Mouse (Mus musculus) limb, embryonic 10.5 days (tissue): Measurements from ENCODE around the gene Hoxa10. TPM values are rescaled to one million over a fixed set of nuclear protein-coding genes. Genes with fewer than 3 reads are reported as not detected.

ENCODE experiments used
- DNase-seq: peaks from one replicate; pipeline ENCODE4 v3.0.0-alpha.2; 2017; ENCODE audit warnings: low spot score
- H3K27ac ChIP-seq: fragments of 300-500 bp; sonication (generic); 2 replicates; pipeline ENCODE4 v1.5.1; 2016; ENCODE audit warnings: mild to moderate bottlenecking
- H3K27me3 ChIP-seq: fragments of 300-500 bp; sonication (generic); 2 replicates; pipeline ENCODE4 v1.6.1; 2016; ENCODE audit warnings: low read depth, mild to moderate bottlenecking; ENCODE audit not compliant: poor library complexity, severe bottlenecking
- H3K36me3 ChIP-seq: fragments of 300-500 bp; sonication (generic); 2 replicates; pipeline ENCODE4 v1.6.1; 2016; ENCODE audit warnings: mild to moderate bottlenecking, moderate library complexity
- H3K4me1 ChIP-seq: fragments of 300-500 bp; sonication (generic); 2 replicates; pipeline ENCODE4 v1.6.1; 2016
- H3K4me3 ChIP-seq: fragments of 300-500 bp; sonication (generic); 2 replicates; pipeline ENCODE4 v1.5.1; 2016; ENCODE audit warnings: mild to moderate bottlenecking, moderate library complexity
- H3K9me3 ChIP-seq: fragments of 300-500 bp; sonication (generic); replicated peaks from 2 replicates; pipeline ENCODE4 v1.6.1; 2016; ENCODE audit warnings: mild to moderate bottlenecking
- WGBS: fragments of 180-500 bp; shearing (Covaris S2); methylation state at CpG from one replicate; pipeline ENCODE4 v1.1.7; 2016; 5-methylcytosine and 5-hydroxymethylcytosine counted together
- polyA plus RNA-seq: library from polyadenylated mRNA; unstranded; fragments of >200 nt; fragmentation: Nextera tagmentation; extraction: Ambion mirVana; gene quantifications from 2 replicates; pipeline ENCODE4 v1.2.1, GENCODE M21; 2016

Hoxa10 gene
- polyA plus RNA-seq, 1 experiment from 2014 or later = 195 TPM

DNA sequence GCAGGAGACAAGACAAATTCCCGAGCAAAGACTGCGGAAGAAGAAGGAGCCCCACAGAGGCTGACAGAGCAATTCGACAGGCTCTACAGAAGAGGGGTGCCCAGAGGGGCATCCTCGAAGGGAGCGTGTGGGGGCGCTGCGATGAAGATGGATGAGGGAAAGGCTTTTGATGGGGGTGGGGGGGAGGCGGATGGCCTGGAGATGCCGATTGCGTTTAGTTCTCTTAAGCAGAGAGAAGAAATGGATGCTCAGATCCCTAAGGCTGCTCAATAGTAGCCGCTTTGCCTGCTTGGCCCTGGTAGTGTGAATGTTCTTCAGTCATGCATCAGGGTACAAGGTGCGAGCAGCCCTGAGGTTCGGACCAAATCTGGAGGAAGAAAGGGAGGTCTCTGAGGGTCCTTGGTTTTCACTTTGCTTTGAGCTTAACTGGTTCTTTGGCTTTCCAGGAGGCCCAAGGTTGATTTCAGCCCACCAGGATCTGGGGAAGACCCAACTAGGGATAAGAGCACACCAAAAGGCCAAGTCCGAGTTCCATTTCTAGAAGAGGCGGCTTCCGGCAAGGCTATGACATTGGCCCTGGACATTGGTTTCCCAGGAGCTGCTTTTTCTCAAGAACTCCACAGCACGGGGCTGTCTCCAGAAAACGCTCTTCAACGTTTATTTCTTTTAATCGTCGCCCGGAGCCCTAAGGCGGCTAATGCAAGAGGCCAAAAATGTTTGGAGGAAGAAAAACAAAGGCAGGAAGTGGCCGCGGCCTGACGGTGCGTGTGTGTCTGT lies 8.2 kb upstream of the Hoxa10 start:
- 2% methylated on average over 27 of the region's 27 CpGs for WGBS
- peak overlapping the region; percentile 99 for H3K27ac ChIP-seq
- H3K4me3 ChIP-seq = peak overlapping the region; percentile 90
- H3K27me3 ChIP-seq = peaks cover 85% of the 10 kb centered on the region
- H3K9me3 ChIP-seq = no peaks in the 10 kb centered on the region
- peaks cover 78% of the 10 kb centered on the region for H3K4me1 ChIP-seq
- DNase-seq = peak; percentile 73
- H3K36me3 ChIP-seq = peaks cover 18% of the 10 kb centered on the region

DNA sequence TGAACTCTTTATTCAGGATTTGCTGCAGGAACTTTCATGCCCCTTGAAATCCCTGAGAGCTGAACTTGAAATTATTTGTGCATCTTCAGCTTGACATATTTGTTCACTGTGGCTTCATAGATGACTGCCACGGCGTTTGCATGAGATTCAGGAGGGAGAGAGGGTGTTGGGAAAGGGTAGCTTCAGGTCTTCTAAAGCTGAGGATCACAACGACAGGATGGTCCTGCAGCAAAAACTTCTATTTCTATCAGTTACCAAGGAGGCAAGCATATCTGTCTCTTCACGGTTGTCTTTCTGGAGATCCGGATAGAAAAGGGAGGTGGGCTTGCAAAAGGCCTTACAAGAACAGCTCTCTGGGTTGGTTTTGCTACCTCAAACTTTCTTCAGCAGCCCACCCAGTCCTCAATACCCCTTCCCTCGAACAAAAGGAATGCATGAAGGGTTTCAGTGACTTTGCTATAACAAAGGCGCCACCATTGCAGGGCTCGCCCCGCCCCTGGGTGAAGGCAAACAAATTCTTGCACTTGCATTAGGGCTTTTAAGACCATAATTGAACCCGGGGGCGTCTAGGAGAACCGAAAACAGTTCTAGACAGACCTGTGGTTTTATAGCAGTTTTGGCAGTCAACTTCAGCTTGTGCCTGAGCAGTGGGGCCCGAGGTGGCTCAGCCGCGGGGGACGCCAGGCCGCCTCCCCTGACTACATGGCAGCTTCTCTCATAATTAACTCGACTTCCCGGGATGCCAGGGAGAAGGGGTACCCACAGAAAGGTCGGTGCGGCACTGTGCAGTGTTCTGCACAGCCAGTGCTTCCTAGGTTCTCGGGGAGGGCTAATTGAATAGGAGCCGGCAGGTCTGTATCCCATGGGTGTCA lies 7.3 kb upstream of the Hoxa10 start:
- Histone ChIP-seq H3K4me3 (peak overlapping the region; percentile 90), H3K27ac (peak overlapping the region; percentile 99), H3K9me3 (no peaks in the 10 kb centered on the region), H3K36me3 (peaks cover 26% of the 10 kb centered on the region), H3K27me3 (peaks cover 85% of the 10 kb centered on the region), H3K4me1 (peaks cover 78% of the 10 kb centered on the region)
- peak; percentile 63 for DNase-seq
- WGBS = under 1% methylated on average over 23 of the region's 23 CpGs

DNA sequence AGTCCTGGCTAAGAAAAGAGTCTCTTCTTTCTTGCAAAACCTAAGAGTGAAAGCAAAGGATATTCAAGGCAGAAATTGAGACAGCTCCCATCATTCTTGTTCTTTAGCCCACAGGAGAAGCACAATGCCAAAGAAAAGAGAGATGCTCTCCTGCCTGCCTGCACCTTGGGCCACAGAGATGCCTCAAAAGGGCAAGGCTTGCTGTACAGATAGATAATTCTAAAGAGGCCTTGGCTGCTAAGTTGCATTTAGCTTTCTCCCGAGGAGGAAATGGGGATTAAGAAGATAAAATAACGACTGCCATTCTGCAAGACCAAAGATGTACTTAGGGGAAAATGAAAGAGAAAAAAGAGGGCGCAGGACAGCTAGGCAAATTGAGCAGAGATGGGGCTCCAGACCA lies 6.3 kb upstream of the Hoxa10 start:
- H3K4me3 ChIP-seq = peak overlapping the region; percentile 90
- DNase-seq = no peak
- peaks cover 84% of the 10 kb centered on the region for H3K27me3 ChIP-seq
- peaks cover 34% of the 10 kb centered on the region for H3K36me3 ChIP-seq
- H3K27ac ChIP-seq = peak overlapping the region; percentile 99
- 0% methylated on average over 3 of the region's 3 CpGs for WGBS
- H3K4me1 ChIP-seq = peaks cover 77% of the 10 kb centered on the region
- no peaks in the 10 kb centered on the region for H3K9me3 ChIP-seq

DNA sequence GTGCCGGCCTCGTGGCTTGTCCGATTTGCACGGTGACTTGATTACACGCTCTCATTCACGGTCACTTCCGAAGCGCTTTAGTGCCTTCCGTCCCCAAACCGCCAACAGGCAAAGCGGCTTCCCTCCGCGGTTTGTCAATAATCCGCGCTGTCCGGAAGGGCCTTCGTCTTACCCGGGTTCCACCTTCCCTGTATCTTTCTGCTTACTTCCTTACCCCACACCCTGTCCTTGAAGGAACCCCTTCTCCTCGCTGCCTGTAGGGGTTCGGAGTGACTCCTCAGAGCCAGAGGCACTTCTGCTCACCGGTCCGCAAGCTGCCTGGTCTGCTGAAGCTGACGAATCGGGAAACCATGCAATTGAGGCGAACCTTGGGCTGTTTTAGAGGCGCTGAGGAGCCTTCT lies 5.7 kb upstream of the Hoxa10 start:
- Histone ChIP-seq H3K4me1 (peaks cover 77% of the 10 kb centered on the region), H3K27me3 (peaks cover 84% of the 10 kb centered on the region), H3K27ac (peak overlapping the region; percentile 99), H3K4me3 (peak overlapping the region; percentile 90), H3K36me3 (peaks cover 34% of the 10 kb centered on the region), H3K9me3 (no peaks in the 10 kb centered on the region)
- DNase-seq = no peak
- under 1% methylated on average over 26 of the region's 26 CpGs for WGBS

DNA sequence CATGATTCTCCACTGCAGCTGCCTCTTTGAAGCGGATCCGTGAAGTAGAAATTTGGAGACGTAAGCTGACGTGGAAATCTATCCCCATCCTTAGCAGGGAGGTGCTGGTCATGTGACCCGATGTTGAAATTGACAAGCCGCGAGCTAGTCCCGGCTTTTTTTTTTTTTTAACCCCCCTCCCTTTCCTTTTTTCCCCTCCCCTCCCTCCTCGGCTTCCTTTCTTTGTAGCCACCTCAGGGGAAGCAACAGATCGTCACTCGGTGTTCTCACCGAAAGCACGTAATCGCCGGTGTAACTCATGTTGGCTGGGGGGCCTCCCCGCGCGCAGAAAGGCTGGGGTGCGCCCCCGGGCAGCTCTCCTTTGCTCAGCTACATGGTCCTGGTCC lies 5.1 kb upstream of the Hoxa10 start, which contains the start of gene Hoxa11:
Gene Hoxa11, minus strand, starts transcription at position 54 of the 386 bp plus-strand sequence.
- Histone ChIP-seq H3K9me3 (no peaks in the 10 kb centered on the region), H3K27me3 (peaks cover 84% of the 10 kb centered on the region), H3K4me1 (peaks cover 77% of the 10 kb centered on the region), H3K36me3 (peaks cover 32% of the 10 kb centered on the region), H3K4me3 (peak within 1 kb of the TSS; percentile 90), H3K27ac (peak within 1 kb of the TSS; percentile 99)
- WGBS = 1% methylated on average over 20 of the region's 20 CpGs
- no peak for DNase-seq

DNA sequence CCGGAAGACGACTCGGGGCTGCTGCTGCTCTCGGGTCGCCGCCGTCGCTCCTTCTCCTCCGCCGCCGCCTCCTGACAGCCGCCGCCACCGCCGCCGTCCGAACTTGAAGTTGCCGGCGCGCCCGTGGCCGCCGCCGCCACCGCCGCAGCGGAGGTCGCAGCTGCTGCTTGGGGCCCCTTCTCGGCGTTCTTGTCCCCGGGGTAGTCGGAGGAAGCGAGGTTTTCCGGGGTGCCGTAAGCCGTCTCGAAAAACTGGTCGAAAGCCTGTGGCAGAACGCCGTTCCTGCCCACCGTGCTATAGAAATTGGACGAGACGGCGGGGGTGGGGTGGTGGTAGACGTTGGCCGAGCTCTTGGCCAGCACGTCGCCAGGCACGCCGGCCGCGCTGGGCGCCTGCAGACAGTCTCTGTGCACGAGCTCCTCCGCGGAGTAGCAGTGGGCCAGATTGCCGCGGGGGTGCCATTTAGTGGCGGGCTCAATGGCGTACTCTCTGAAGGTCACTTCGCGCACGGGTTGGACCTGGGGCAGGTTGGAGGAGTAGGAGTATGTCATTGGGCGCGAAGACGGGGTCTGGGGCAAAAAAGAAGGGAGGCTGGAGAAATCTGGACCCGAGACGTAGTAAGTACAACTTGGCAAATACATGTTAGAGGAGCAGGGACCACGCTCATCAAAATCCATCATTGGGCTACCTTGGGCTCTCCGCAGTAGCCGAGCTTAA lies 4.5 kb upstream of the Hoxa10 start:
- H3K27ac ChIP-seq = peak overlapping the region; percentile 99
- peak overlapping the region; percentile 90 for H3K4me3 ChIP-seq
- H3K36me3 ChIP-seq = peaks cover 27% of the 10 kb centered on the region
- no peaks in the 10 kb centered on the region for H3K9me3 ChIP-seq
- no peak for DNase-seq
- H3K4me1 ChIP-seq = peaks cover 74% of the 10 kb centered on the region
- H3K27me3 ChIP-seq = peaks cover 83% of the 10 kb centered on the region
- WGBS = under 1% methylated on average over 71 of the region's 71 CpGs

DNA sequence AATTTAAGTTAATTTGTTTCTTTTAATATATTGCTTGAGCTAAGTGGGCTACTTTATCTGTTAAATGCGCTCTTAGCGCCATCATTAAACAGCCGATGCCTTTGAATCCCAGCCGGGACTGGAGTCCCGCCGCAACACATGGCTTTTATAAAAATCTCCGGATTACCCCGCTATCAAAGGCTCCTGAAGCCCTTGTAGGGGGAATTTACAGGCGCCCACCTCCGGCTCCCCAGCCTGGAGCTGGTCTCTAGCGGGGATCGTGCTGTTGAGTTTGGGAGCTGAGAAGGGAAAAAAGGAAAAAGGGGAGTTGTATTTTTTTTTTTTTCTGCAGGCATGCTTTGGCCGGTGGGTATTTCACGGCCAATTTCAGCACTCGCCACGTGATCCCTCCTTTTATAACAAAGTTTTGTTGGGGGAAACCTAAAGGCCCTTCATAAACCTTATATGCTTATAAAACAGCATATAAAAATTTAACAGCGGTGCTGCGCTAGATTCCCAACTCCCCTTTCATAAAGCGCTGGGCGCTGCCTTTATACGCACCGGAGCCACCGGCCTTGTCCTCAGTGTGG lies 3.9 kb upstream of the Hoxa10 start:
- Histone ChIP-seq H3K27ac (peak overlapping the region; percentile 99), H3K4me3 (peak overlapping the region; percentile 90), H3K4me1 (peaks cover 67% of the 10 kb centered on the region), H3K27me3 (peaks cover 83% of the 10 kb centered on the region), H3K9me3 (no peaks in the 10 kb centered on the region), H3K36me3 (peaks cover 21% of the 10 kb centered on the region)
- WGBS = under 1% methylated on average over 23 of the region's 23 CpGs
- no peak for DNase-seq

DNA sequence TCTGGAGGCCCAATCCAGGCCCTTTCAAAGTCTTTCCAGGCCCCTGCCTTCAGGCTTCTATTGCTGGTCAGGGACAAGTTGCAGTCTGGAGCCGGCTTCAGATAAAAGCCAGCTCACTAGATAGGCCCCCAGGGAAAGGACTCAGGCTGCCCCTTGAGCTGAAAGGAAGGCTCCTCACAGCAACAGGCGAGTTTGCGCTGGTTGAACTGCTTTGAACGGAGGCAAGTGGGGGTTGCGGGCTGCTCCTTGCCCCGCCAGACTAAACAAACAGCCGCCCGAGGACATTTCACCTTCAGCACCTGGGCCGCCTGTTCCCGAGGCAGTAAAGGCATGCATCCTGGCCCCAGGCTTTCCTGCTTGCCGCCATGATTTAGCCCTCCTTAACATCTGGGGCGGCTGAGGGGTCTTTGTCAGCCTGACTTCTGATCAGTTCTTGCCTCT lies 3.0 kb upstream of the Hoxa10 start:
- Histone ChIP-seq H3K36me3 (peaks cover 17% of the 10 kb centered on the region), H3K4me3 (peak overlapping the region; percentile 90), H3K27ac (peak overlapping the region; percentile 99), H3K9me3 (no peaks in the 10 kb centered on the region), H3K27me3 (peaks cover 77% of the 10 kb centered on the region), H3K4me1 (peaks cover 59% of the 10 kb centered on the region)
- DNase-seq = no peak
- under 1% methylated on average over 12 of the region's 12 CpGs for WGBS

DNA sequence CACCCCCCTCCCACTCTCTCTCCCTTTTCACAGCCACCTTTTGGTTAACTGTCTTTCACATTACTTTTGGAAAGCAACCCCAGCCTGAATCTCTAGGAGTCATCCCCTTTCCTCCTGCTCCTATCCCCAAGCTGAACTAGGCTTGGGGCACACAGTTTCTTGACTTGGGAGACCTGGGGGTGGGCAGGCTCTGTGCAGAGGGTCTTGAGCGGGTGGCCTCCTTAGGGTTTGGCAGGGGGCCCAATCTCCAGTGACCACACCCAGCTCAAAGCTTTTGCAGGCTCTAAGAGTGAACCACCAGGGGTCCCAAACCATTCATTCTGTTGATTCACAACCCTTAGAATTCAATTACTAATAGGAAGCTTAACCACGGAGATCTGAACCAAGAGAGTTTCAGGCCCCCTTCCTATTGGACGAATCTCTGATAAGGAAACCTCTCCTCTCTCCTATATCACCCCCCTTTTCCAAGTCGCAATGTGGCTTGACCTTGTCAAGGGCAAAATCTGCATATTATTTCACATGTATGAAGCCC lies 2.2 kb upstream of the Hoxa10 start:
- Histone ChIP-seq H3K27me3 (peaks cover 73% of the 10 kb centered on the region), H3K27ac (peak overlapping the region; percentile 99)

DNA sequence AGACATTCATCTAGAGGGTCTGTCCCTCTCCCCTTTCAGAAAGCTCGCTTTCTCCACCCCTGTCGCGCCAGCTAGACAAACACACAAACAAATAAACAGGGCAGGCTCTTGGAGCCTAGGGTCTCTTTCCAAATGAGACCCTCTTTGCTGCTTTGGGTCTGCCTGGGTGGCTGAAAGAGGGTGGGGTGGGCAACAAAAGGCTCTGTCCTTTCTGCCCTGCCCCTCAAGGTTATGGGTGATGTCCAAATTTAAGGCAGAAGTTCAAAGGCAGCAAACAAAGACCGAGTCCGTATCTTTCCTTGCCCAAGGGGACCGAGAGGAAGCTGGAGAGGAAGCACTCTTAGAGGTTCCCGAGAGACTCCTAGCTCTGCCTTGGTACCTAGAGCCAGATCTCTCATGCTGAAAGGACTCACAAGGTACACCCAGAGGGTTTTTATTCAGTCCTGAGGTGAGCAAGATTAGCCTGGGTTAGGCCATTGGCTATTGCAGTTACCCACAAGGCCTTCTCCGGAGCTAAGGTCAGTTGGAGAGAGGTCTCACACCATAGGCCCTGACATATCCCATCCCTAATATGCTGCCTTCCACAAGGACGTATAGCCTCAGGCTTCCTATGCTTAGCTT lies 457 bp upstream of the Hoxa10 start:
- WGBS = 2% methylated on average over 9 of the region's 9 CpGs
- peaks cover 73% of the 10 kb centered on the region for H3K27me3 ChIP-seq
- DNase-seq = no peak

More for the DNA sequence above, 2.2 kb upstream of the Hoxa10 start:
- H3K4me3 ChIP-seq = peak overlapping the region; percentile 90
- H3K36me3 ChIP-seq = peaks cover 22% of the 10 kb centered on the region
- 3% methylated on average over 4 of the region's 4 CpGs for WGBS
- peaks cover 50% of the 10 kb centered on the region for H3K4me1 ChIP-seq
- no peaks in the 10 kb centered on the region for H3K9me3 ChIP-seq
- no peak for DNase-seq

DNA sequence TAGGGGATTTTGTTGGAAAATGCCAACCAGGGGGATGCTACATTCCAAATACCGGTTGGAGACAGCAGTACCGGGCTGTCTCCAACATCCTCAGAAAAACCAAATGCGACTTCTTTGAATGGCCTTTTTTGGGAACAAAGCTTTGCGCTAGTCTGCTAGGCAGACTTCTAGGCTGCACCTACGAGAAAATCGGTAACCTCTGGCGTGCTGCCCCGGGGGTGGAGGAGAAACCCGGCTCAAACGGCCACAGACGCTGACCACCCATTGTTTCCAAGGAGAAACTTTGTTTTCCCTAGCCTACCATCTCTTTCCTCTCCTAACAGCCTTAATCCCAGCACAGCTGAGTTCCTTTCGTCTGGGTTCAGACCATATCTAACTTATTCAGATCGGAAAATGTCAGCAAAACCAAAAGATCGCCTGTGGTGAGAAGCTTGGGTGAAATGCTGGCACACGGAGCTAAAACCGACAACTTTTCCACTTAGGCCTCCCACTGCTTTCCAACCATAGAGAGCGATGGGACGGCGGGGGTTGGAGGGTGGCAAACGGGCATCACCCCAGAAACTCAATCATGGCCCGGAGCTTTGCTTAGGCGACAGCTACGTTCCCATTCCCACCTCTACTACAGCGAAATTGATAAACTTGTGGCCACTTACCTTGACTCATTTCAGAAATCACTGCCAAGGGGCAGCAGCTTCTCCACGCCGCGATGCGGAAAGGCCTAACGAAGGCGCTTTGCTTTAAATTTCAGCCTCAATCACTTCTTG lies 847 bp downstream of the Hoxa10 start:
- H3K27ac ChIP-seq = peak overlapping the region; percentile 99
- H3K27me3 ChIP-seq = peaks cover 72% of the 10 kb centered on the region
- no peaks in the 10 kb centered on the region for H3K9me3 ChIP-seq
- H3K36me3 ChIP-seq = peaks cover 40% of the 10 kb centered on the region
- WGBS = under 1% methylated on average over 30 of the region's 30 CpGs
- no peak for DNase-seq
- H3K4me3 ChIP-seq = peak overlapping the region; percentile 90
- peaks cover 52% of the 10 kb centered on the region for H3K4me1 ChIP-seq

More for the DNA sequence above, 457 bp upstream of the Hoxa10 start:
- peak overlapping the region; percentile 90 for H3K4me3 ChIP-seq
- H3K27ac ChIP-seq = peak overlapping the region; percentile 99
- no peaks in the 10 kb centered on the region for H3K9me3 ChIP-seq
- H3K4me1 ChIP-seq = peaks cover 51% of the 10 kb centered on the region
- peaks cover 36% of the 10 kb centered on the region for H3K36me3 ChIP-seq
